Comparison of ENCODE assay signal across 8 mouse cellular contexts in genomic region chr15:83526424-83527091, GRCm38 (mm10). TPM values are rescaled to one million over a fixed set of nuclear protein-coding genes. Genes with fewer than 3 reads are reported as not detected.
DNase-seq lines count a peak whose midpoint lies in the region; ATAC-seq lines count a peak whose summit lies in the region.

Bik (plus strand) TSS chr15:83526862.

- peak; percentile 22 to 35 for DNase-seq in cerebellum, postnatal 25 days
- no peak for DNase-seq in cerebellum, postnatal 36 days
- DNase-seq in kidney, adult 9 months: peak; percentile 71
- peak; percentile 79 for DNase-seq in lung, postnatal 10 days
- DNase-seq in retina, postnatal 1 day: peak; percentile 76
- peak; percentile 83 for DNase-seq in yolk sac, embryonic 10.5 days (ENCODE audit: low spot score)

- peak within 1 kb of the TSS; percentile 88 for H3K4me2 ChIP-seq in embryonic facial prominence, embryonic 12.5 days (replicated peaks)
- peak within 1 kb of the TSS; percentile 89 for H3K4me2 ChIP-seq in heart, embryonic 11.5 days

- under 1% methylated on average over 45 of the region's 45 CpGs for WGBS in embryonic facial prominence, embryonic 12.5 days
- under 1% methylated on average over 45 of the region's 45 CpGs for WGBS in heart, embryonic 11.5 days (ENCODE audit: insufficient replicate concordance)

- peaks cover 19% of the 10 kb centered on the region for H3K4me1 ChIP-seq in embryonic facial prominence, embryonic 12.5 days
- peaks cover 76% of the 10 kb centered on the region for H3K4me1 ChIP-seq in heart, embryonic 11.5 days (ENCODE audit: control insufficient read depth, insufficient read depth, low read length)

- no peaks in the 10 kb centered on the region for H3K9me3 ChIP-seq in embryonic facial prominence, embryonic 12.5 days
- H3K9me3 ChIP-seq in heart, embryonic 11.5 days (replicated peaks; ENCODE audit: control insufficient read depth, low read length): no peaks in the 10 kb centered on the region

- no peak within 1 kb of the TSS for H3K27ac ChIP-seq in embryonic facial prominence, embryonic 12.5 days
- peak within 1 kb of the TSS; percentile 97; the same call in 1 of the 2 replicates for H3K27ac ChIP-seq in heart, embryonic 11.5 days (ENCODE audit: low read depth, low read length)

- H3K9ac ChIP-seq in embryonic facial prominence, embryonic 12.5 days: peak within 1 kb of the TSS; percentile 41
- H3K9ac ChIP-seq in heart, embryonic 11.5 days (ENCODE audit: low read depth, low read length): peak within 1 kb of the TSS; percentile 72

- H3K4me3 ChIP-seq in embryonic facial prominence, embryonic 12.5 days: peak within 1 kb of the TSS; percentile 45
- H3K4me3 ChIP-seq in heart, embryonic 11.5 days (ENCODE audit: low read depth, low read length): peak within 1 kb of the TSS; percentile 68

- no peaks in the 10 kb centered on the region for H3K36me3 ChIP-seq in embryonic facial prominence, embryonic 12.5 days
- no peaks in the 10 kb centered on the region for H3K36me3 ChIP-seq in heart, embryonic 11.5 days (ENCODE audit: control insufficient read depth, insufficient read depth, low read length)

- 0 out of 2 replicates have a peak, but pooled peaks have one; percentile 59 for ATAC-seq in embryonic facial prominence, embryonic 12.5 days (ENCODE audit: insufficient number of reproducible peaks, insufficient read depth, low FRiP score, low TSS enrichment)
- ATAC-seq in heart, embryonic 11.5 days (replicated peaks; ENCODE audit: insufficient number of reproducible peaks, low FRiP score, low TSS enrichment): peak; percentile 53; the same call in 1 of the 2 replicates

- peaks cover 54% of the 10 kb centered on the region for H3K27me3 ChIP-seq in embryonic facial prominence, embryonic 12.5 days
- peaks cover 6% of the 10 kb centered on the region; the same call in 1 of the 2 replicates for H3K27me3 ChIP-seq in heart, embryonic 11.5 days (ENCODE audit: control insufficient read depth, insufficient read depth, low read length)

RNA-seq across cellular contexts. Expression of gene Bik, which starts in this region (rescaled TPM):
- polyA plus RNA-seq in embryonic facial prominence, embryonic 12.5 days (2016; fragmentation: Nextera tagmentation; extraction: Ambion mirVana): 3.4 TPM in 2 replicates
- 31.5 and 33.0 TPM in 2 replicates for polyA plus RNA-seq in heart, embryonic 11.5 days (2014; fragmentation: Nextera tagmentation; extraction: Ambion mirVana)

Comparison
In these comparisons a context has a peak if more than half of its experiments do, and no peak if none do; other contexts are left out.
1. DNase-seq: peak in cerebellum, postnatal 25 days (2 of 2), kidney, adult 9 months (single experiment), lung, postnatal 10 days (single experiment), retina, postnatal 1 day (single experiment) and yolk sac, embryonic 10.5 days (single experiment); none in cerebellum, postnatal 36 days (0 of 2).